12 mouse cellular contexts compared by ENCODE assay signal in the genomic region with DNA sequence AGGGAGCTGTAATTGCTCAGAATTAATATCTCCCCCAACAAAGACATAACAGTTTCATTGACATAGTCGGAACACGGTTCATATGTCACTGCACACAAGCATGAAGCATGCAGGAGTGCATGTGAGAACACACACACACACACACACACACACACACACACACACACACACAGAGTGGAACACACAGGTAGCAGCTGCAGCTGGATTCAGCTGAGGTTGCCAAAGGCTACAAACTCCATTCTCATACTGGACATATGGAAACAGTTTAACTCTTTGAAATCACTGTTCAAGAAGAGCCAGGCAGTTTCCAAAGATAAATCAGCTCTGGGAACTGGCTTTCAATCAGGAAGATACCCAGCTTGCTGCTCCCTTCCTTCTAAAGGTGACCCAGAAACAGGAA. TPM values are rescaled to one million over a fixed set of nuclear protein-coding genes. Genes with fewer than 3 reads are reported as not detected.
A peak's percentile ranks its signal among the peaks of the same experiment; 100 is the strongest.
DNase-seq lines count a peak whose midpoint lies in the region; ATAC-seq lines count a peak whose summit lies in the region.
"Had no signal": no experiment of that assay in that cellular context is flagged by ENCODE, and none has a peak within 500 bp of the region (broad histone marks: within the 10 kb centered on the region; RNA-seq: fewer than 3 reads in every experiment).

No protein-coding gene starts in this region.

- H3K27ac ChIP-seq in heart, embryonic 13.5 days (replicated peaks): peak overlapping the region; percentile 78
- H3K27ac ChIP-seq in embryonic facial prominence, embryonic 12.5 days: peak overlapping the region; percentile 17
- peak overlapping the region; percentile 85 for H3K27ac ChIP-seq in hindbrain, embryonic 11.5 days (ENCODE audit: low read depth, low read length)
- no peak overlapping the region for H3K27ac ChIP-seq in midbrain, embryonic 11.5 days (ENCODE audit: low read depth, low read length)
- H3K27ac ChIP-seq: lung, embryonic 15.5 days had no signal

- 51% methylated on average over 2 of the region's 2 CpGs for WGBS in heart, embryonic 13.5 days
- WGBS in embryonic facial prominence, embryonic 12.5 days: 27% methylated on average over 2 of the region's 2 CpGs
- WGBS in hindbrain, embryonic 11.5 days: 84% methylated on average over 2 of the region's 2 CpGs
- 76% methylated on average over 2 of the region's 2 CpGs for WGBS in midbrain, embryonic 11.5 days

- H3K9me3 ChIP-seq in heart, embryonic 13.5 days: no peaks in the 10 kb centered on the region
- no peaks in the 10 kb centered on the region for H3K9me3 ChIP-seq in embryonic facial prominence, embryonic 12.5 days
- H3K9me3 ChIP-seq in hindbrain, embryonic 11.5 days (ENCODE audit: control insufficient read depth, low read length): no peaks in the 10 kb centered on the region
- no peaks in the 10 kb centered on the region for H3K9me3 ChIP-seq in midbrain, embryonic 11.5 days (ENCODE audit: control insufficient read depth, low read length)
- H3K9me3 ChIP-seq: lung, embryonic 15.5 days had no signal

- H3K4me2 ChIP-seq in heart, embryonic 13.5 days: no peak overlapping the region
- H3K4me2 ChIP-seq in embryonic facial prominence, embryonic 12.5 days (replicated peaks): 0 out of 2 replicates have a peak overlapping the region, but pooled peaks have one; percentile 34
- H3K4me2 ChIP-seq in hindbrain, embryonic 11.5 days (replicated peaks; ENCODE audit: low read depth, low read length): no peak overlapping the region
- H3K4me2 ChIP-seq in midbrain, embryonic 11.5 days: no peak overlapping the region
- H3K4me2 ChIP-seq: lung, embryonic 15.5 days had no signal

- peaks cover 70% of the 10 kb centered on the region for H3K4me1 ChIP-seq in heart, embryonic 13.5 days
- H3K4me1 ChIP-seq in embryonic facial prominence, embryonic 12.5 days: peaks cover 54% of the 10 kb centered on the region
- peaks cover 11% of the 10 kb centered on the region for H3K4me1 ChIP-seq in hindbrain, embryonic 11.5 days (replicated peaks; ENCODE audit: control insufficient read depth, insufficient read depth, low read length)
- peaks cover 18% of the 10 kb centered on the region for H3K4me1 ChIP-seq in midbrain, embryonic 11.5 days (ENCODE audit: control insufficient read depth, insufficient read depth, low read length)

- no peak for ATAC-seq in heart, embryonic 13.5 days (ENCODE audit: extremely low read depth, insufficient number of reproducible peaks, low FRiP score, low TSS enrichment)
- ATAC-seq in embryonic facial prominence, embryonic 12.5 days (ENCODE audit: insufficient number of reproducible peaks, insufficient read depth, low FRiP score, low TSS enrichment): no peak
- no peak for ATAC-seq in hindbrain, embryonic 11.5 days (ENCODE audit: low FRiP score)
- ATAC-seq in midbrain, embryonic 11.5 days (ENCODE audit: low FRiP score): no peak

- no peaks in the 10 kb centered on the region for H3K36me3 ChIP-seq in heart, embryonic 13.5 days
- no peaks in the 10 kb centered on the region for H3K36me3 ChIP-seq in embryonic facial prominence, embryonic 12.5 days
- no peaks in the 10 kb centered on the region for H3K36me3 ChIP-seq in hindbrain, embryonic 11.5 days (ENCODE audit: control insufficient read depth, insufficient read depth, low read length)
- H3K36me3 ChIP-seq in midbrain, embryonic 11.5 days (ENCODE audit: control insufficient read depth, insufficient read depth, low read length): no peaks in the 10 kb centered on the region
- H3K36me3 ChIP-seq: lung, embryonic 15.5 days had no signal

- no peak overlapping the region for H3K9ac ChIP-seq in heart, embryonic 13.5 days
- H3K9ac ChIP-seq in embryonic facial prominence, embryonic 12.5 days: no peak overlapping the region
- no peak overlapping the region for H3K9ac ChIP-seq in hindbrain, embryonic 11.5 days (ENCODE audit: low read depth, low read length)
- no peak overlapping the region for H3K9ac ChIP-seq in midbrain, embryonic 11.5 days (ENCODE audit: low read length)
- H3K9ac ChIP-seq: lung, embryonic 15.5 days had no signal

- DNase-seq in heart, adult 9 months (ENCODE audit: low spot score in 2 of 2): no peak
- no peak for DNase-seq in hindbrain, embryonic 11.5 days (ENCODE audit: low spot score)
- peak; percentile 85 for DNase-seq in midbrain, embryonic 11.5 days (ENCODE audit: low spot score, missing footprints)
- no peak for DNase-seq in thymus, postnatal 4 days
- DNase-seq in Muller cell, postnatal 12 days (ENCODE audit: inconsistent ontology term): no peak
- DNase-seq in spleen, postnatal 14 days (ENCODE audit: low spot score in 2 of 2): no peak
- DNase-seq: cerebellum, adult 9-11 months; kidney, adult 18-20 months; right cerebral cortex, postnatal 14 days had no signal

- no peak overlapping the region for H3K4me3 ChIP-seq in heart, embryonic 13.5 days
- H3K4me3 ChIP-seq in embryonic facial prominence, embryonic 12.5 days: no peak overlapping the region
- H3K4me3 ChIP-seq in hindbrain, embryonic 11.5 days (ENCODE audit: low read depth, low read length): no peak overlapping the region
- H3K4me3 ChIP-seq in midbrain, embryonic 11.5 days (ENCODE audit: low read depth, low read length): no peak overlapping the region
- H3K4me3 ChIP-seq: lung, embryonic 15.5 days had no signal

- H3K27me3 ChIP-seq in heart, embryonic 13.5 days (replicated peaks): no peaks in the 10 kb centered on the region
- H3K27me3 ChIP-seq in embryonic facial prominence, embryonic 12.5 days: no peaks in the 10 kb centered on the region
- no peaks in the 10 kb centered on the region for H3K27me3 ChIP-seq in hindbrain, embryonic 11.5 days (ENCODE audit: control insufficient read depth, insufficient read depth, low read length)
- no peaks in the 10 kb centered on the region for H3K27me3 ChIP-seq in midbrain, embryonic 11.5 days (ENCODE audit: control insufficient read depth, insufficient read depth, low read length)

RNA-seq across cellular contexts. Expression of a gene that starts 0.5 kb away (rescaled TPM):
- 53.0 and 57.9 TPM in 2 replicates for polyA plus RNA-seq in heart, embryonic 13.5 days (2015; fragmentation: Nextera tagmentation; extraction: Ambion mirVana)
- 86.8 and 92.6 TPM in 2 replicates for polyA plus RNA-seq in embryonic facial prominence, embryonic 12.5 days (2016; fragmentation: Nextera tagmentation; extraction: Ambion mirVana)
- polyA plus RNA-seq in hindbrain, embryonic 11.5 days (2014; fragmentation: Nextera tagmentation; extraction: Ambion mirVana): 28.6 and 38.6 TPM in 2 replicates
- 19.9 and 21.7 TPM in 2 replicates for polyA plus RNA-seq in midbrain, embryonic 11.5 days (2014; fragmentation: Nextera tagmentation; extraction: Ambion mirVana)
